In the genomic region with DNA sequence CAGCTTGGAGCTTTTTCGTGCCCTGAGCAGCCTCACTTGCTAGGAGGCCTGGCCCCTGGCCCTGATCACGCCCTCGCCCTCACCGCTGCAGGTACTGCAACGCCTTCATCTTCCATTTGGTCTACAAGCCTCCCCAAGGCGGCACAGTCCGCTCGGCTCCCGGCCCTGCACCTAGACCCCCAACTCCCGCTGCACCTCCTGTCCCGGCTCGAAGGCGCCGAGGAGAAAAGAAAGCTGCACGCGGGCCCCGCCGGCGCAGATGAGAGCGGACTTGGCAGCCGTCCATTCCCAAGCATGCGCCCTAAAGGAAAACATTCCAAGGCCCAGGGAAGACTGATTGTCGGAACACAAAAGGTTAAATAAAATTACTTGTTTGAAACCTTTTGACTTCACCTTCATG, we compare ENCODE assay signal across 8 mouse cellular contexts. TPM values are rescaled to one million over a fixed set of nuclear protein-coding genes. Genes with fewer than 3 reads are reported as not detected.
A peak's percentile ranks its signal among the peaks of the same experiment; 100 is the strongest.
DNase-seq lines count a peak whose midpoint lies in the region; ATAC-seq and TF ChIP-seq lines count a peak whose summit lies in the region.

No protein-coding gene starts in this region.

- ATAC-seq in forebrain, embryonic 11.5 days (replicated peaks; ENCODE audit: low FRiP score), result no peak
- no peak for ATAC-seq in hindbrain, embryonic 15.5 days (ENCODE audit: low FRiP score, low read depth)
- ATAC-seq in liver, embryonic 11.5 days (replicated peaks; ENCODE audit: low FRiP score), result no peak
- ATAC-seq in stomach, embryonic 14.5 days (ENCODE audit: insufficient number of reproducible peaks, insufficient read depth, low FRiP score, low read depth), result no peak

- TF ChIP-seq POLR2A in lung, adult 2 months (IDR thresholded peaks at IDR 0.05; ENCODE audit: borderline replicate concordance, extremely low read depth, low read depth, low read length), result no peak

- H3K4me2 ChIP-seq in forebrain, embryonic 11.5 days (ENCODE audit: low read depth, low read length, severe bottlenecking), result no peak overlapping the region
- peak overlapping the region; percentile 51 for H3K4me2 ChIP-seq in hindbrain, embryonic 15.5 days
- H3K4me2 ChIP-seq in liver, embryonic 11.5 days, result peak overlapping the region; percentile 44
- H3K4me2 ChIP-seq in stomach, embryonic 14.5 days (replicated peaks; ENCODE audit: low read depth, low read length), result peak overlapping the region; percentile 44

- intact Hi-C loops in left cerebral cortex, postnatal 36 days (cut with DNase I), result no loop called here

- H3K27me3 ChIP-seq in forebrain, embryonic 11.5 days (ENCODE audit: control insufficient read depth, insufficient read depth, low read length), result peaks cover 16% of the 10 kb centered on the region; the same call in 1 of the 2 replicates
- peaks cover 17% of the 10 kb centered on the region for H3K27me3 ChIP-seq in hindbrain, embryonic 15.5 days
- H3K27me3 ChIP-seq in liver, embryonic 11.5 days (replicated peaks; ENCODE audit: control insufficient read depth, insufficient read depth, low read length), result peaks cover 48% of the 10 kb centered on the region
- no peaks in the 10 kb centered on the region for H3K27me3 ChIP-seq in stomach, embryonic 14.5 days (ENCODE audit: control insufficient read depth, insufficient read depth, low read length)

- no peak for TF ChIP-seq CTCF in lung, adult 2 months (IDR thresholded peaks at IDR 0.05; ENCODE audit: insufficient read depth, low read length)

- peaks cover 12% of the 10 kb centered on the region for H3K4me1 ChIP-seq in lung, adult 2 months (ENCODE audit: control insufficient read depth, insufficient read depth, low read length)
- H3K4me1 ChIP-seq in forebrain, embryonic 11.5 days (replicated peaks; ENCODE audit: control insufficient read depth, insufficient read depth, low read length), result peaks cover 8% of the 10 kb centered on the region; the same call in 1 of the 2 replicates
- H3K4me1 ChIP-seq in hindbrain, embryonic 15.5 days (replicated peaks), result peaks cover 9% of the 10 kb centered on the region
- no peaks in the 10 kb centered on the region for H3K4me1 ChIP-seq in liver, embryonic 11.5 days (replicated peaks; ENCODE audit: control insufficient read depth, insufficient read depth, low read length)
- H3K4me1 ChIP-seq in stomach, embryonic 14.5 days (ENCODE audit: control insufficient read depth, insufficient read depth, low read length), result peaks cover 9% of the 10 kb centered on the region; the same call in 1 of the 2 replicates

- WGBS in lung, adult 2 months, result 11% methylated on average over 23 of the region's 23 CpGs
- 15% methylated on average over 23 of the region's 23 CpGs for WGBS in forebrain, embryonic 11.5 days
- 17% methylated on average over 23 of the region's 23 CpGs for WGBS in hindbrain, embryonic 15.5 days
- WGBS in liver, embryonic 11.5 days, result 33% methylated on average over 23 of the region's 23 CpGs
- 6% methylated on average over 23 of the region's 23 CpGs for WGBS in stomach, embryonic 14.5 days

- H3K4me3 ChIP-seq in lung, adult 2 months (replicated peaks; ENCODE audit: extremely low read depth, low read depth, low read length), result no peak overlapping the region
- H3K4me3 ChIP-seq in forebrain, embryonic 11.5 days (ENCODE audit: low read depth, low read length), result no peak overlapping the region; the same call in 1 of the 2 replicates
- H3K4me3 ChIP-seq in hindbrain, embryonic 15.5 days, result peak overlapping the region; percentile 23
- H3K4me3 ChIP-seq in liver, embryonic 11.5 days (ENCODE audit: low read depth, low read length), result peak overlapping the region; percentile 14; the same call in 1 of the 2 replicates
- H3K4me3 ChIP-seq in stomach, embryonic 14.5 days (ENCODE audit: low read depth, low read length), result peak overlapping the region; percentile 4; the same call in 1 of the 2 replicates

- H3K9ac ChIP-seq in forebrain, embryonic 11.5 days (ENCODE audit: low read length), result peak overlapping the region; percentile 23
- H3K9ac ChIP-seq in hindbrain, embryonic 15.5 days, result 0 out of 2 replicates have a peak overlapping the region, but pooled peaks have one; percentile 15
- H3K9ac ChIP-seq in liver, embryonic 11.5 days (ENCODE audit: low read depth, low read length), result no peak overlapping the region
- peak overlapping the region; percentile 4; the same call in 1 of the 2 replicates for H3K9ac ChIP-seq in stomach, embryonic 14.5 days (replicated peaks; ENCODE audit: low read depth, low read length)

- H3K36me3 ChIP-seq in forebrain, embryonic 11.5 days (ENCODE audit: control insufficient read depth, insufficient read depth, low read length), result no peaks in the 10 kb centered on the region
- H3K36me3 ChIP-seq in hindbrain, embryonic 15.5 days, result no peaks in the 10 kb centered on the region
- H3K36me3 ChIP-seq in liver, embryonic 11.5 days (ENCODE audit: control insufficient read depth, insufficient read depth, low read length), result no peaks in the 10 kb centered on the region
- H3K36me3 ChIP-seq in stomach, embryonic 14.5 days (ENCODE audit: control insufficient read depth, insufficient read depth, low read length), result no peaks in the 10 kb centered on the region

- DNase-seq in lung, adult 2 months, result peak; percentile 29
- no peak for DNase-seq in lung, postnatal 36 days
- DNase-seq in forebrain, embryonic 11.5 days (ENCODE audit: low spot score), result peak; percentile 56
- no peak for DNase-seq in liver, embryonic 11.5 days (ENCODE audit: low spot score)
- no peak for DNase-seq in left cerebral cortex, postnatal 36 days (ENCODE audit: low spot score in 2 of 2)
- no peak for DNase-seq in urinary bladder, adult 18-20 months (ENCODE audit: low spot score in 2 of 2)

- no peak overlapping the region for H3K27ac ChIP-seq in forebrain, embryonic 11.5 days (ENCODE audit: low read depth, low read length)
- no peak overlapping the region for H3K27ac ChIP-seq in hindbrain, embryonic 15.5 days (replicated peaks)
- H3K27ac ChIP-seq in liver, embryonic 11.5 days (ENCODE audit: low read depth, low read length), result no peak overlapping the region
- no peak overlapping the region for H3K27ac ChIP-seq in stomach, embryonic 14.5 days (ENCODE audit: low read length)

- no peaks in the 10 kb centered on the region; the same call in 1 of the 2 replicates for H3K9me3 ChIP-seq in forebrain, embryonic 11.5 days (ENCODE audit: control insufficient read depth, low read length)
- no peaks in the 10 kb centered on the region for H3K9me3 ChIP-seq in hindbrain, embryonic 15.5 days
- H3K9me3 ChIP-seq in liver, embryonic 11.5 days (ENCODE audit: control insufficient read depth, low read length), result no peaks in the 10 kb centered on the region; the same call in 1 of the 2 replicates
- H3K9me3 ChIP-seq in stomach, embryonic 14.5 days (ENCODE audit: control insufficient read depth, low read depth, low read length), result no peaks in the 10 kb centered on the region

RNA-seq across cellular contexts. Expression of a gene that starts 6.0 kb away (rescaled TPM):
- 67.2 and 74.6 TPM in 2 replicates for polyA plus RNA-seq in lung, adult 2 months (2012; rRNA removed)
- polyA plus RNA-seq in forebrain, embryonic 11.5 days (2014; fragmentation: Nextera tagmentation; extraction: Ambion mirVana), result 0.81 and 1.1 TPM in 2 replicates
- 5.2 and 6.1 TPM in 2 replicates for polyA plus RNA-seq in hindbrain, embryonic 15.5 days (2015; fragmentation: Nextera tagmentation; extraction: Ambion mirVana)
- polyA plus RNA-seq in liver, embryonic 11.5 days (2014; fragmentation: Nextera tagmentation; extraction: Ambion mirVana), result 0.91 and 1.6 TPM in 2 replicates
- 7.8 and 8.6 TPM in 2 replicates for polyA plus RNA-seq in stomach, embryonic 14.5 days (2014; fragmentation: Nextera tagmentation; extraction: Ambion mirVana)
- 1 to 10 TPM in 1 of 2 experiments, under 1 TPM in 1; 0.94 to 1.0 TPM for total RNA-seq in left cerebral cortex, postnatal 36 days (2021)

RNA-seq across cellular contexts. Expression of a gene that starts 6.6 kb away (rescaled TPM):
- polyA plus RNA-seq in lung, adult 2 months (2012; rRNA removed), result 8.7 and 12.3 TPM in 2 replicates
- 0.21 and 0.27 TPM in 2 replicates for polyA plus RNA-seq in forebrain, embryonic 11.5 days (2014; fragmentation: Nextera tagmentation; extraction: Ambion mirVana)
- polyA plus RNA-seq in hindbrain, embryonic 15.5 days (2015; fragmentation: Nextera tagmentation; extraction: Ambion mirVana), result 0.77 and 0.90 TPM in 2 replicates
- polyA plus RNA-seq in liver, embryonic 11.5 days (2014; fragmentation: Nextera tagmentation; extraction: Ambion mirVana), result 0.19 and 0.58 TPM in 2 replicates
- 0.39 and 0.50 TPM in 2 replicates for polyA plus RNA-seq in stomach, embryonic 14.5 days (2014; fragmentation: Nextera tagmentation; extraction: Ambion mirVana)
- total RNA-seq in left cerebral cortex, postnatal 36 days (2021), result under 1 TPM; 0.12 to 0.86 TPM

RNA-seq across cellular contexts. Expression of a gene that starts 14.1 kb away (rescaled TPM):
- polyA plus RNA-seq in lung, adult 2 months (2012; rRNA removed), result 21.6 and 26.9 TPM in 2 replicates
- 40.9 and 46.0 TPM in 2 replicates for polyA plus RNA-seq in forebrain, embryonic 11.5 days (2014; fragmentation: Nextera tagmentation; extraction: Ambion mirVana)
- 45.6 and 49.2 TPM in 2 replicates for polyA plus RNA-seq in hindbrain, embryonic 15.5 days (2015; fragmentation: Nextera tagmentation; extraction: Ambion mirVana)
- 33.8 and 36.2 TPM in 2 replicates for polyA plus RNA-seq in liver, embryonic 11.5 days (2014; fragmentation: Nextera tagmentation; extraction: Ambion mirVana)
- polyA plus RNA-seq in stomach, embryonic 14.5 days (2014; fragmentation: Nextera tagmentation; extraction: Ambion mirVana), result 48.6 and 49.8 TPM in 2 replicates
- 10 to 100 TPM; 14.0 to 16.7 TPM for total RNA-seq in left cerebral cortex, postnatal 36 days (2021)

RNA-seq across cellular contexts. Expression of a gene that starts 33.4 kb away (rescaled TPM):
- polyA plus RNA-seq in lung, adult 2 months (2012; rRNA removed), result 48.2 and 80.2 TPM in 2 replicates
- polyA plus RNA-seq in forebrain, embryonic 11.5 days (2014; fragmentation: Nextera tagmentation; extraction: Ambion mirVana), result 44.0 and 47.9 TPM in 2 replicates
- polyA plus RNA-seq in hindbrain, embryonic 15.5 days (2015; fragmentation: Nextera tagmentation; extraction: Ambion mirVana), result 50.3 and 57.5 TPM in 2 replicates
- 31.5 and 35.9 TPM in 2 replicates for polyA plus RNA-seq in liver, embryonic 11.5 days (2014; fragmentation: Nextera tagmentation; extraction: Ambion mirVana)
- polyA plus RNA-seq in stomach, embryonic 14.5 days (2014; fragmentation: Nextera tagmentation; extraction: Ambion mirVana), result 15.9 and 17.2 TPM in 2 replicates
- 10 to 100 TPM; 55.5 to 76.0 TPM for total RNA-seq in left cerebral cortex, postnatal 36 days (2021)

RNA-seq across cellular contexts. Expression of a gene that starts 39.2 kb away (rescaled TPM):
- polyA plus RNA-seq in lung, adult 2 months (2012; rRNA removed), result 0.50 and 1.00 TPM in 2 replicates
- polyA plus RNA-seq in forebrain, embryonic 11.5 days (2014; fragmentation: Nextera tagmentation; extraction: Ambion mirVana), result 0.91 TPM in 1 of 2 replicates, not detected in the other
- 3.4 and 4.0 TPM in 2 replicates for polyA plus RNA-seq in hindbrain, embryonic 15.5 days (2015; fragmentation: Nextera tagmentation; extraction: Ambion mirVana)
- polyA plus RNA-seq in liver, embryonic 11.5 days (2014; fragmentation: Nextera tagmentation; extraction: Ambion mirVana), result 5.5 TPM in 2 replicates
- 38.6 and 45.2 TPM in 2 replicates for polyA plus RNA-seq in stomach, embryonic 14.5 days (2014; fragmentation: Nextera tagmentation; extraction: Ambion mirVana)
- not detected for total RNA-seq in left cerebral cortex, postnatal 36 days (2021)

Comparison
In these comparisons a context has a peak if more than half of its experiments do, and no peak if none do; other contexts are left out.
1. DNase-seq: peak in lung, adult 2 months (single experiment) and forebrain, embryonic 11.5 days (single experiment); none in lung, postnatal 36 days (single experiment), liver, embryonic 11.5 days (single experiment), left cerebral cortex, postnatal 36 days (0 of 2) and urinary bladder, adult 18-20 months (0 of 2).
2. H3K4me3 ChIP-seq: peak in hindbrain, embryonic 15.5 days (single experiment), liver, embryonic 11.5 days (single experiment) and stomach, embryonic 14.5 days (single experiment); none in lung, adult 2 months (single experiment) and forebrain, embryonic 11.5 days (single experiment).